Mouse (Mus musculus): ENCODE data around the gene Cmya5. TPM values are rescaled to one million over a fixed set of nuclear protein-coding genes. Genes with fewer than 3 reads are reported as not detected.
"Not testable (repeated sequence)": the region's sequence is repeated elsewhere in the genome, so short reads cannot be mapped to it uniquely, and the experiment has no call there.

Cmya5 gene
- polyA plus RNA-seq (2015; fragmentation: Nextera tagmentation; extraction: Ambion mirVana): 0.20 and 0.22 TPM in 2 replicates

- Histone ChIP-seq H3K27me3 (no peaks in the 10 kb centered on the region), H3K9me3 (no peaks in the 10 kb centered on the region), H3K4me3 (peak within 1 kb of the TSS; percentile 44), H3K9ac (peak within 1 kb of the TSS; percentile 49), H3K4me2 (peak within 1 kb of the TSS; percentile 87), H3K4me1 (replicated peaks) (peaks cover 16% of the 10 kb centered on the region), H3K27ac (replicated peaks) (no peak within 1 kb of the TSS), H3K36me3 (peaks cover 11% of the 10 kb centered on the region)
- WGBS: 2% methylated on average over 44 of the region's 45 CpGs
- peak; percentile 91 for ATAC-seq (ENCODE audit: low FRiP score, low read depth)
Measured at GRCm38 (mm10) chr13:93144336-93145167, at the start of gene Cmya5. TSS of gene Cmya5 (minus strand) at chr13:93144724.

DNA sequence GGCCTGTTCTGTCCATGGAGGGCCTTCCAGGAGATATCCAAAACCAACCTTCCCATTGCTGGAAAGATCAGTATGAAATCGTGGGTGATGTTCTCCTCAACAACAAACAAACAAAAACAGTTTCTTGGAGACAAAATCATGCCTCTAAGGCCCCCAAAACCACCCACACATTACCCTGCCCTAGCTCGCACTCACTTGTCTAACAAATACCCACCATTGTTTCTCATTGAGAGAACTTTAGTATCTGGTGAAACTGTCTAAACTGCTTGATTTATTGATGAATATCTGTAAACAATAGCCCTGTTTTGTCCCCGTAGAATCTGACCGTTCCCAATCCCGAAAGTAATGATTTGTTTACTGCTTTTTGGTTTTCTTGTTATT, 48.1 kb upstream of the Cmya5 start:
- no peaks in the 10 kb centered on the region for H3K36me3 ChIP-seq
- peaks cover 20% of the 10 kb centered on the region for H3K4me1 ChIP-seq (replicated peaks)
- ATAC-seq (ENCODE audit: low FRiP score, low read depth): no peak
- peak overlapping the region; percentile 94 for H3K9ac ChIP-seq
- peak overlapping the region; percentile 88 for H3K27ac ChIP-seq (replicated peaks)
- 59% methylated on average over 5 of the region's 5 CpGs for WGBS
- H3K27me3 ChIP-seq: no peaks in the 10 kb centered on the region
- peak overlapping the region; percentile 77 for H3K4me2 ChIP-seq
- peak overlapping the region; percentile 82 for H3K4me3 ChIP-seq
- H3K9me3 ChIP-seq: no peaks in the 10 kb centered on the region

GRCm38 (mm10) chr13:93191831-93192645, 47.5 kb upstream of the Cmya5 start, which contains the start of gene Tent2:
TSS of gene Tent2 (minus strand) at chr13:93192385.
- no peaks in the 10 kb centered on the region for H3K27me3 ChIP-seq
- under 1% methylated on average over 68 of the region's 72 CpGs for WGBS
- peaks cover 20% of the 10 kb centered on the region for H3K4me1 ChIP-seq (replicated peaks)
- H3K9me3 ChIP-seq: no peaks in the 10 kb centered on the region
- peak within 1 kb of the TSS; percentile 77 for H3K4me2 ChIP-seq
- H3K4me3 ChIP-seq: peak within 1 kb of the TSS; percentile 82
- no peaks in the 10 kb centered on the region for H3K36me3 ChIP-seq
- ATAC-seq (ENCODE audit: low FRiP score, low read depth): peak; percentile 99
- H3K27ac ChIP-seq (replicated peaks): peak within 1 kb of the TSS; percentile 88
- peak within 1 kb of the TSS; percentile 94 for H3K9ac ChIP-seq

DNA sequence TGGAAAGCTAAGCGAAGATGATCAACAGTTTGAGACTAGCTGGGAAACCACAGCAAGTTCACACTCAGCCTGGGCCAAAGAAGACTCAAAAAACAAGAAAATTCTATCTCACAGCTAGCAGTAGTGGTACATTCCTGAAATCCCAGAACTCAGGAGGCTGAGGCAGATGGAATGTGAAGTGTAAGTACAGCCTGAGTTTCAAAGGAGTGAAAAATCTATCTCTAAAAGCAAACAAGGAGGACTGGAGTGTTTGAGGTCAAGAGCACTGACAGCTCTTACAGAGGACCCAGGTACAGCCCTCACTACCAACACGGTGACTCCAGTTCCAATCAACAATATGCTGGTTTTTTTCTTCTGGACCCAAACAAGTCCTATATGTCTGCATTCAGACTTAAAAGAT, 44.9 kb upstream of the Cmya5 start:
- Histone ChIP-seq H3K27me3 (no peaks in the 10 kb centered on the region), H3K9ac (no peak overlapping the region), H3K4me3 (no peak overlapping the region), H3K9me3 (no peaks in the 10 kb centered on the region), H3K27ac (replicated peaks) (no peak overlapping the region), H3K36me3 (peaks cover 5% of the 10 kb centered on the region; the same call in 1 of the 2 replicates), H3K4me2 (no peak overlapping the region), H3K4me1 (replicated peaks) (peaks cover 20% of the 10 kb centered on the region)
- 95% methylated on average over 2 of the region's 2 CpGs for WGBS
- ATAC-seq (ENCODE audit: low FRiP score, low read depth): no peak

- H3K27me3 ChIP-seq: no peaks in the 10 kb centered on the region
- no peak overlapping the region for H3K4me2 ChIP-seq
- H3K9me3 ChIP-seq: no peaks in the 10 kb centered on the region
- H3K4me1 ChIP-seq (replicated peaks): peaks cover 20% of the 10 kb centered on the region
- ATAC-seq (ENCODE audit: low FRiP score, low read depth): no peak
- 85% methylated on average over 3 of the region's 3 CpGs for WGBS
- H3K27ac ChIP-seq (replicated peaks): no peak overlapping the region
- H3K4me3 ChIP-seq: no peak overlapping the region
- no peak overlapping the region for H3K9ac ChIP-seq
- peaks cover 8% of the 10 kb centered on the region for H3K36me3 ChIP-seq
Measured at GRCm38 (mm10) chr13:93188738-93189137, 44.2 kb upstream of the Cmya5 start.

- H3K9ac ChIP-seq; ATAC-seq (ENCODE audit: low FRiP score, low read depth); H3K9me3 ChIP-seq; H3K4me2 ChIP-seq; H3K4me3 ChIP-seq; H3K27me3 ChIP-seq; H3K27ac ChIP-seq (replicated peaks): not testable (repeated sequence)
- WGBS: 95% methylated on average over 5 of the region's 5 CpGs
- Histone ChIP-seq H3K4me1 (replicated peaks) (peaks cover 20% of the 10 kb centered on the region), H3K36me3 (peaks cover 17% of the 10 kb centered on the region)
Measured at GRCm38 (mm10) chr13:93187792-93188191, 43.3 kb upstream of the Cmya5 start.

DNA sequence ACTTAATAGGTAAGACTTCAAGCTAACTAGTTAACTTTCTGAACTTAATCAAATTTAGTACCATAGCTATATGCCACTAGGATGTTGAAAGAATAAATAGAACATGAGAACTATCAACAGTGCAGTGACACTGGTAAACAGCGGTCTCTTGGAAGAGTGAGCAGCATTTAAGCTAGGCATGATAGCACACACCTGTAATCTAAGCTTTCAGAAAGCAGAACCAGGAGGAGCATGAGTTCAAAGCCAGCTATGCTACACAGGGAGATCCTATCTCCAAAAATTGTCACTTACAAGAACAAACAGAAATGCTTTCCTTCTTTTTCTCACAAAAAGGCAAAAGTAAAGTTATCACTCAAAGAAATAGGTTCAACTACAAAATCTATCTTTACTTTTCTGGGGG, 35.8 kb upstream of the Cmya5 start:
- 96% methylated on average over 1 of the region's 1 CpGs for WGBS
- no peak overlapping the region for H3K4me3 ChIP-seq
- no peak overlapping the region for H3K4me2 ChIP-seq
- no peak overlapping the region for H3K9ac ChIP-seq
- no peak overlapping the region for H3K27ac ChIP-seq (replicated peaks)
- peaks cover 26% of the 10 kb centered on the region for H3K36me3 ChIP-seq
- H3K27me3 ChIP-seq: no peaks in the 10 kb centered on the region
- ATAC-seq (ENCODE audit: low FRiP score, low read depth): no peak
- H3K4me1 ChIP-seq (replicated peaks): no peaks in the 10 kb centered on the region
- no peaks in the 10 kb centered on the region for H3K9me3 ChIP-seq

- H3K9me3 ChIP-seq: no peaks in the 10 kb centered on the region
- no peaks in the 10 kb centered on the region for H3K27me3 ChIP-seq
- 93% methylated on average over 2 of the region's 2 CpGs for WGBS
- H3K4me3 ChIP-seq: no peak overlapping the region
- no peak overlapping the region for H3K27ac ChIP-seq (replicated peaks)
- no peaks in the 10 kb centered on the region for H3K4me1 ChIP-seq (replicated peaks)
- no peak overlapping the region for H3K4me2 ChIP-seq
- H3K36me3 ChIP-seq: peaks cover 20% of the 10 kb centered on the region
- no peak overlapping the region for H3K9ac ChIP-seq
- no peak for ATAC-seq (ENCODE audit: low FRiP score, low read depth)
Measured at GRCm38 (mm10) chr13:93179522-93179921, 35.0 kb upstream of the Cmya5 start.

GRCm38 (mm10) chr13:93177571-93177970, 33.0 kb upstream of the Cmya5 start:
- Histone ChIP-seq H3K9me3 (no peaks in the 10 kb centered on the region), H3K27me3 (no peaks in the 10 kb centered on the region), H3K4me2 (no peak overlapping the region), H3K36me3 (peaks cover 18% of the 10 kb centered on the region), H3K9ac (no peak overlapping the region), H3K4me1 (replicated peaks) (no peaks in the 10 kb centered on the region), H3K27ac (replicated peaks) (no peak overlapping the region), H3K4me3 (no peak overlapping the region)
- ATAC-seq (ENCODE audit: low FRiP score, low read depth): no peak

- WGBS: 94% methylated on average over 4 of the region's 4 CpGs
- Histone ChIP-seq H3K4me1 (replicated peaks) (no peaks in the 10 kb centered on the region), H3K4me2 (no peak overlapping the region), H3K9ac (no peak overlapping the region), H3K9me3 (no peaks in the 10 kb centered on the region), H3K27ac (replicated peaks) (no peak overlapping the region), H3K27me3 (no peaks in the 10 kb centered on the region), H3K4me3 (no peak overlapping the region), H3K36me3 (peaks cover 20% of the 10 kb centered on the region)
- no peak for ATAC-seq (ENCODE audit: low FRiP score, low read depth)
Measured at GRCm38 (mm10) chr13:93163303-93163702, 18.8 kb upstream of the Cmya5 start.

- no peak for ATAC-seq (ENCODE audit: low FRiP score, low read depth)
- Histone ChIP-seq H3K36me3 (peaks cover 20% of the 10 kb centered on the region), H3K4me3 (no peak overlapping the region), H3K9ac (no peak overlapping the region), H3K4me2 (no peak overlapping the region), H3K27me3 (no peaks in the 10 kb centered on the region), H3K9me3 (no peaks in the 10 kb centered on the region), H3K27ac (replicated peaks) (no peak overlapping the region), H3K4me1 (replicated peaks) (no peaks in the 10 kb centered on the region)
Measured at GRCm38 (mm10) chr13:93162456-93162855, 17.9 kb upstream of the Cmya5 start.

GRCm38 (mm10) chr13:93158261-93158660, 13.7 kb upstream of the Cmya5 start:
- no peak for ATAC-seq (ENCODE audit: low FRiP score, low read depth)
- no peaks in the 10 kb centered on the region for H3K27me3 ChIP-seq
- no peak overlapping the region for H3K27ac ChIP-seq (replicated peaks)
- no peak overlapping the region for H3K4me2 ChIP-seq
- no peaks in the 10 kb centered on the region for H3K9me3 ChIP-seq
- 98% methylated on average over 6 of the region's 6 CpGs for WGBS
- no peaks in the 10 kb centered on the region for H3K4me1 ChIP-seq (replicated peaks)
- peaks cover 14% of the 10 kb centered on the region for H3K36me3 ChIP-seq
- H3K9ac ChIP-seq: no peak overlapping the region
- no peak overlapping the region for H3K4me3 ChIP-seq

Data from hindbrain, embryonic 15.5 days (tissue).